Mouse (Mus musculus): ENCODE results near the gene Mlf2. TPM values are rescaled to one million over a fixed set of nuclear protein-coding genes. Genes with fewer than 3 reads are reported as not detected.
A peak's percentile ranks its signal among the peaks of the same experiment; 100 is the strongest.

Mlf2 gene
- total RNA-seq, 2 experiments from 2014 or later: 201 to 209 TPM

- intact Hi-C loops (cut with DNase I): no loop called here
- DNase-seq: no peak
Observed at GRCm38 (mm10) chr6:124907767-124908166, 23.4 kb upstream of the Mlf2 start.

GRCm38 (mm10) chr6:124910032-124910431, 21.2 kb upstream of the Mlf2 start:
- no peak for DNase-seq
- intact Hi-C loops (cut with DNase I): no loop called here

DNA sequence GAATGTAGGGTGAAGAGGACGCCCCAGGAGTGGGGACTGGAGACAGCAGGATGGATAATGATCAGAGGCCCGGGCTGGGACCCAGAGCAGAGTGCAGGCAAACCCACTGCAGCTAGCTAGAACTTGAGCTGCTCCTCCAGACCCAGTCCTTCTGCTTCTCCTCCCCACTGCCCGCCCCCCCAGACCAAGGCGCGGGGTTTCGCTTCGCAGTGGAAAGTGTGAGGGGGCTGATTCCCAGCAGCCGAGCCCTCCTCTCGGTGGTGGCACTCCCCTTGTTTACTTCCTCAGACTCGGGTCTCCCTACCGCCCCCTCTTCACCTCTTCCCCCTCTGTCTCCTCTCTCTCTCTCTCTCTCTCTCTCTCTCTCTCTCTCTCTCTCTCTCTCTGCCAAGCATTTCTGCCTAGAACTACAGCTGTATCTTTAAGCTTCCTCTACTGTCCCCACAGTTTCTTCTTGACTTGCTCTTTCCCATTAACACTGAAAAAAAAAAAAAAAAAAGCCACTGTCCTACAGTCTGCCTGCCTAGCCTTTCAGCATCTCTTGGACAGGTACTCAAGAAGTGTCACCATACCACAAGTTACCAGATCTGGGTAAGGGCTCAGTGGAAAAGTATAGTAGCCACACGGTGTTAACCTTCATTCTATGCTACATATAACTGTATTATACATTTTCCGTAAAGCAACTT, 19.5 kb upstream of the Mlf2 start, which contains the start of gene Lag3:
Gene Lag3, minus strand, starts transcription at position 173 of the 686 bp plus-strand sequence.
- intact Hi-C loops (cut with DNase I): no loop called here
- no peak for DNase-seq

DNA sequence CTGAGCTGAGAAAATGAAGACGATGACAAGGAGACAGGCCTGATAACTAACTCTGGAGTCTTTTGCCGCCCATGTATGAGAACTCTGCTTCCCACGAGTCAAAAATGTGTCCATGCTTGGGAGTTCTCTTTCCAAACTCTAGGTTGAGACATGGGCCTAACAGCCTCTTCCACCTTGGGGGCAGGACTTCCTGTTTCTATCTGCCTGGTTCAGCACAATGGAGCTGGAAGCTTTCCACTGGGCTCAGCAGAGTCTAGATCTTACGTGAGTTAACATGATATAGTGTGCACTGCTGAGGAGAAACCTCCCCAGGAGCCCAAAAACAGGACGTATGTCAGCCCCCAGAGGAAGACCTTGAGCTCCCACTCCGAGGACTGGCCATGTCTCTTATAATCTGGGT, 18.0 kb upstream of the Mlf2 start:
- intact Hi-C loops (cut with DNase I): no loop called here
- no peak for DNase-seq

GRCm38 (mm10) chr6:124913721-124914285, 17.4 kb upstream of the Mlf2 start:
- DNase-seq: no peak
- intact Hi-C loops (cut with DNase I): no loop called here

DNA sequence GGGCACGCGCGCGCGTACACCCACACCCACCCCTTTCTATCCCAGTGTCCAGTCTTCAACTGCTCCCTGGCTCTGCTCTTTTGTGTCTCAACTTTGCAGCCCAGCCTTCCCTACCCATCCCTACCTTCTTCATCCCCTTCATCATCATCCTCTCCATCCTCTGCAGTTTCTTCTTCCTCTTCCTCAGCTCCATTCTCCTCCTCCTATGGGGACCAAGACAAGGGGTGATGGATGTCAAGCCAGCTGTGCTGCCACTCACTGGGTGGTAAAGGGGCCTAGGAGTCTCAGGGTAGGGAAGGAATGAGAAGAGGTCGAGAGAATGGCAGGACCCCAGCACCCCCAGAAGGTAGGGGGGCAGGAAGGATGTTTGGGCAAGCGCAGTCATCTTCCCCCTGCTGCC, 16.7 kb upstream of the Mlf2 start:
- no peak for DNase-seq
- intact Hi-C loops (cut with DNase I): no loop called here

DNA sequence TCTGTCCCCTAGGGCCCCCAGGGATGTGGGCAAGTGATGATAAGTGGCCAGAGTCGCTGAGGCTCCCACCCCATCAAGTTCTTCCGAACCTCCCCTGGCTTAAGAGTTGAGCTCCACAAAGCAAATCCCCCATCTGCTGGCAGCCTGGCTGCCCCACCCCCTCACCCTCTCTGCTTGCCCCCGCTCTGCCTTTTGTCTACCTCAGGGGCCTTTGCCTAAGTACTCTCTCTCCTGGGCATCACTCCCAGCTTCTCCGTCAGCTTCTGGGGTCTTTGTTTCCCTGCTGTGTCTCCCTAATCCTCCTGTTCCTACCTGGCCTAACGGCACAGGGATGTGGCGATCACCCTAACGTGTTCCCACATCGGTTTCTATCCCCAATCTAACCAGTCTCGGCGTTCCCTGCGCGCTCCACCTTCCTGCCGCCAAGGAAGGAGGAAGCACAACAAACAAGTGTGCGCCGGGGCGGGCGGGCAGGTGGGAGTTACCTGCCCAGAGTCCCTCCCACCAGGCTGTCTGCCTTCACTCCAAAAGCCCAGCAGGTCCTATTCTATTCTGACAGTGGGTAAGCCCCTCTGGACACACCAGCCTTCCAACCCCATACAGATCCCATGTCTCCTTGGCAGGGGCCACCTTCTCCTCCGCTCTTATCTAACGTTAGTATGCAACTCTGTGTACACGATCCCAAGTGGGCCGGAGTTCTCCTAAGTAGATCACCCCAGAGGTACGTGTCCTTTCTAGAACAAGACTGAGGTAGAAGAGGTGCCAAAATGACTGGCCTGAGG, 15.8 kb upstream of the Mlf2 start:
- intact Hi-C loops (cut with DNase I): loop anchor here (5.0 kb wide), 1 partner anchor 58 kb away; the partner anchor contains the start of gene P3h3
- DNase-seq: no peak

DNA sequence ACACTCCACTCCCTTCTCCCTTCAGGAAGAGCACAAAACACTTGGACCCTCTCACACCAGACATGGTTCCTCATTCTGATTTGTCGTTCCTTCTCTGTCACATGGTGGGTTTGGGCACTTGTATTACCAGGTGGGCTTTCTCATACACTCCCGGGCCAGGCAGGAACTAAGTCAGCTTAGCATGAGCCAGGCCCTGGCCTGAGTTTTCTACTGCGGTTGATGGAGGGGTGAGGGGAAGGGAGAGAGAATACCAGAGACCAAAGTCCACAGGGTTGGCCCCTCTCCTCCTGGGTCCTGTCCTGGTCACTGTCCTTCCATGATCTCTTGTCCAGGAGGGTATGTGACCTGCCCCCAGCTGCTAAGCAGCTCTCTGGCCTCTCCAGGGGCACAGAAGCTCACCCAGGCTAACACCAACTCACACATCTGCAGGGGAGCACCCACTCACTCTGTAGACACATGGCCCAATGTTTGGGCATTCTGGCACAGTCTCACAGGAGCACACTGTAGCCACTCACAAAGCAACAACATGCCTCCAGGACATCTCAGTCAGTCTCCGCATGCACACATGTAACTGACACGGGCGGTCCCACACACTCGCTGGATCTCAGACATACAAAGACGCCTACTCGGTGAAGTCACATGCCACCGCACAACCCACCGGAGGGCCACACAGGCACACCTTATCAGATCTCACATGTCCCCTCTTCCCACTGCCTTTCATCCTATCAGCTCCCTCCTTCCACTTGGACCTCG, 15.1 kb upstream of the Mlf2 start:
- intact Hi-C loops (cut with DNase I): loop anchor here (5.0 kb wide), 1 partner anchor 59 kb away; the partner anchor contains the start of gene P3h3

GRCm38 (mm10) chr6:124916695-124917517, 14.3 kb upstream of the Mlf2 start:
- intact Hi-C loops (cut with DNase I): loop anchor here (1.0 to 5.0 kb wide), 2 partner anchors 13 to 60 kb away; partner anchors contain the start of gene P3h3
- peak; percentile 88 to 89 for DNase-seq

More for the DNA sequence above, 15.1 kb upstream of the Mlf2 start:
- no peak for DNase-seq

DNA sequence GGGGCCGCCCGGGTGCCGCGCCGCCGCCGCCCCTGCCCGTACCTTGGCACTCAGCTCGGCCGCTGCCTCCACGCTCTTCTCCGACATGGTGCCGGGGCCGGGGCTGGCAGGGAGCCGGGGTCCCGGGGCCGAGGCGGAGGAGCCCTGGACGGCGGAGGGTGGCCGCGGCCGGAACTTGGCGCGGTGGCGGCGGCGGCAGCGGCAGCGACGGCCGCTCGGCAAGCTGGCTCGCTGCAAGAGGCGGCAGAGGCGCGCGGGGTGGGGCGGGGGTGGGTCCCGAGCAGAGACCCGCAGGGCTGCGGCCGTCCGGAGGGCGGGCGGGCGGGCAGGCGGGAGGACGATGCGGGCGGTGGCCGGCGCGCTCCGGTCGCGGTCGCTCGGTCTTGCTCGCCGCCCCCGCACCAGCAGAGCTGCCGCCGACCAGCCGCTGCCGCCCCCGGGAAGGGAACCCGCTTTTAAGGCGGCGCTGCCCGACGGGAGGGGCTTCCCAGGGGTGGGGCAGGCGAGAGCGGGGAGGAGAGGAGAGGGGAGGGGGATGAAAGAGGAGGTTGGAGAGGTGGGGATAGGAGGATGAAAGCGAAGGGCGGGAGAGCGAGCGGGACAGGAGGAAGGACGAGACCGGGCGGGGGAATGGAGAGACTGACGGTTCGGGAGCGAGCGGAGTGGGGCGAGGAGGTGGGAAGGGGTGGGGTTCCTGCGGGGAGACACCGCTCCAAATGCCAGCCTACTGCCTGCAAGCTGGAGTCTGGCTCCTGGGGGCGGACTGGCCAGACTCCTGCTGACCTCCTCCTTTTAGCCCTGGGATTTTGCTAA, 13.5 kb upstream of the Mlf2 start:
- intact Hi-C loops (cut with DNase I): loop anchor here (1.0 to 5.0 kb wide), 2 partner anchors 13 to 60 kb away; partner anchors contain the start of gene P3h3
- DNase-seq: peak; percentile 81 to 89

DNA sequence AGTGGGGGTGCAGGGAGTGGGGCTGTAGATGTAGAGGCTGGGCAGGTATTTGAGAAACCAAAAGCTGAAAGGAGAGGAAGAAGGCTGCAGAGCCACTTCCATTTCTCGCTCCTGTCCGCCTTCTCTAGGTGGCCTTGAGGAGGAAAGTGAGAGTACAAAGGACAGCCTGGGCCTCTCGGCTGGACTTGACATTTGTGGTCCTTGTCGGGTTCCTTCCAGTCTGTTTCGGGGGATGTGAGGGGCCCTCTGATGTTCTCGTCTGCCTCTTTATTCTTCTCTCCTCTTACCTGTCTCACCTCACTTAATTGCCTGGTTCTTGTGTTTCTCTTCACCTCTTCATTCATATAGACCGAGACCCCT, 12.9 kb upstream of the Mlf2 start:
- DNase-seq: no peak
- intact Hi-C loops (cut with DNase I): loop anchor here (5.0 kb wide), 1 partner anchor 61 kb away; the partner anchor contains the start of gene P3h3

GRCm38 (mm10) chr6:124918890-124919627, 12.1 kb upstream of the Mlf2 start:
- DNase-seq: no peak
- intact Hi-C loops (cut with DNase I): loop anchor here (5.0 kb wide), 1 partner anchor 62 kb away; the partner anchor contains the start of gene P3h3

- peak; percentile 89 to 96 for DNase-seq
- intact Hi-C loops (cut with DNase I): loop anchor here (5.0 kb wide), 1 partner anchor 63 kb away; the partner anchor contains the start of gene P3h3
Observed at GRCm38 (mm10) chr6:124919695-124920317, 11.4 kb upstream of the Mlf2 start, which contains the start of gene Ptms. Gene Ptms (minus strand): TSS chr6:124920103.

- intact Hi-C loops (cut with DNase I): no loop called here
- no peak for DNase-seq
Observed at GRCm38 (mm10) chr6:124920318-124921085, 10.7 kb upstream of the Mlf2 start.

- no peak for DNase-seq
- intact Hi-C loops (cut with DNase I): no loop called here
Observed at GRCm38 (mm10) chr6:124921539-124921938, 9.6 kb upstream of the Mlf2 start.

DNA sequence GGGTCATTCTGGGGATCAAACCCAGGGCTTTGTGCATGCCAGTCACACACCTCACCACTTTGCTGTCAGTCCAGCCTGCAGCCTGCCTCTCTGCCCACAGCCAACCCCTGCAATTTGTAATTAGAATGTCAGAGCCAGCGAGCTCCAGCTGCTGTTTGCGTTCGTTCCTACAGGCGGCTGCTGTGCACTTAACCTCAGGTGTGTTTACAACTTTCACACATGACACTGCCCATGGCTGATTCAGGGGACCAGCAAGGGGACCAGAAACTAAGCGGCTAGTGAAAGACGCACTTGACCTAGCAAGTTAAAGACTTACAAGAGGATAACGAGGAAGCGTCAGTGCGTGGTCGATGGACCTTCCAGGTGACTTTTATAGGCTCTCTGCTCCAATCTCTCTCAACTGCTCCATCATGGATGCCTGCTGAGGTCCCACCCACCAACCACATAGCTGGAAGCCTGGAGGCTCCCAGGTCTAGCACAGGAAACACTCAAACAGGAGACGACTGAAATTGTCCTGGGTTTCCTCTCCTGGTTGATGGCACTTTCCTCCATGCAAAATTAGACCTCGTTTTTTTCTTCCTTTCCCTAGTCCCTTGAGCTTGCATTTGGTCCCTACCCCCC, 5.9 kb upstream of the Mlf2 start:
- intact Hi-C loops (cut with DNase I): no loop called here
- no peak for DNase-seq
